Mouse (Mus musculus): ENCODE measurements around the gene Pcbd2. TPM values are rescaled to one million over a fixed set of nuclear protein-coding genes. Genes with fewer than 3 reads are reported as not detected.

Gene Pcbd2
- total and polyA plus RNA-seq, 2 experiments = 32.7 to 36.0 TPM

- Histone ChIP-seq H3K36me3 (ENCODE audit: control insufficient read depth, insufficient read depth, low read length) (no peaks in the 10 kb centered on the region), H3K4me1 (ENCODE audit: control insufficient read depth, insufficient read depth, low read length) (peaks cover 9% of the 10 kb centered on the region), H3K4me3 (ENCODE audit: insufficient read depth, low read depth, low read length) (peak within 1 kb of the TSS; percentile 80), H3K9ac (ENCODE audit: low read depth, low read length) (peak within 1 kb of the TSS; percentile 93), H3K27me3 (ENCODE audit: control insufficient read depth, insufficient read depth, low read length) (no peaks in the 10 kb centered on the region), H3K27ac (replicated peaks; ENCODE audit: insufficient read depth, low read depth, low read length) (peak within 1 kb of the TSS; percentile 89), H3K79me2 (ENCODE audit: control insufficient read depth, insufficient read depth, low read length) (peaks cover 22% of the 10 kb centered on the region; the same call in 1 of the 2 replicates)
- peak; percentile 51 for DNase-seq (ENCODE audit: extremely low read depth, low read depth, low spot score)
- TF ChIP-seq CTCF (IDR thresholded peaks at IDR 0.05; ENCODE audit: low read depth, low read length) = no peak
- TF ChIP-seq POLR2A (IDR thresholded peaks at IDR 0.05; ENCODE audit: extremely low read depth, insufficient read depth, low read length) = peak; percentile 77
- WGBS = under 1% methylated on average over 62 of the region's 63 CpGs
These were observed 12.5 kb upstream of the Pcbd2 start, which contains the start of gene Txndc15 for GRCm38 (mm10) chr13:55714501-55715166. Txndc15 (plus strand) TSS chr13:55714650.

- Histone ChIP-seq H3K27ac (replicated peaks; ENCODE audit: insufficient read depth, low read depth, low read length) (peak overlapping the region; percentile 89), H3K36me3 (ENCODE audit: control insufficient read depth, insufficient read depth, low read length) (no peaks in the 10 kb centered on the region), H3K79me2 (ENCODE audit: control insufficient read depth, insufficient read depth, low read length) (peaks cover 22% of the 10 kb centered on the region; the same call in 1 of the 2 replicates), H3K4me3 (ENCODE audit: insufficient read depth, low read depth, low read length) (peak overlapping the region; percentile 80), H3K9ac (ENCODE audit: low read depth, low read length) (peak overlapping the region; percentile 93), H3K4me1 (ENCODE audit: control insufficient read depth, insufficient read depth, low read length) (peaks cover 11% of the 10 kb centered on the region), H3K27me3 (ENCODE audit: control insufficient read depth, insufficient read depth, low read length) (no peaks in the 10 kb centered on the region)
- DNase-seq (ENCODE audit: extremely low read depth, low read depth, low spot score) = no peak
- under 1% methylated on average over 5 of the region's 5 CpGs for WGBS
- TF ChIP-seq POLR2A (IDR thresholded peaks at IDR 0.05; ENCODE audit: extremely low read depth, insufficient read depth, low read length) (no peak), CTCF (IDR thresholded peaks at IDR 0.05; ENCODE audit: low read depth, low read length) (no peak)
These were observed 12.0 kb upstream of the Pcbd2 start for GRCm38 (mm10) chr13:55715167-55715512.

GRCm38 (mm10) chr13:55715908-55716510, 11.2 kb upstream of the Pcbd2 start:
- Histone ChIP-seq H3K9ac (ENCODE audit: low read depth, low read length) (no peak overlapping the region), H3K79me2 (ENCODE audit: control insufficient read depth, insufficient read depth, low read length) (peaks cover 26% of the 10 kb centered on the region; the same call in 1 of the 2 replicates), H3K27me3 (ENCODE audit: control insufficient read depth, insufficient read depth, low read length) (no peaks in the 10 kb centered on the region), H3K27ac (replicated peaks; ENCODE audit: insufficient read depth, low read depth, low read length) (peak overlapping the region; percentile 7; the same call in 1 of the 2 replicates), H3K36me3 (ENCODE audit: control insufficient read depth, insufficient read depth, low read length) (0 out of 2 replicates have a peak, but pooled peaks cover 1% of the 10 kb centered on the region), H3K4me3 (ENCODE audit: insufficient read depth, low read depth, low read length) (no peak overlapping the region), H3K4me1 (ENCODE audit: control insufficient read depth, insufficient read depth, low read length) (peaks cover 13% of the 10 kb centered on the region)
- 56% methylated on average over 7 of the region's 7 CpGs for WGBS
- TF ChIP-seq CTCF (IDR thresholded peaks at IDR 0.05; ENCODE audit: low read depth, low read length) (no peak), POLR2A (IDR thresholded peaks at IDR 0.05; ENCODE audit: extremely low read depth, insufficient read depth, low read length) (no peak)
- DNase-seq (ENCODE audit: extremely low read depth, low read depth, low spot score) = peak; percentile 67

GRCm38 (mm10) chr13:55721516-55721915, 5.7 kb upstream of the Pcbd2 start:
- Histone ChIP-seq H3K9ac (ENCODE audit: low read depth, low read length) (no peak overlapping the region), H3K27ac (replicated peaks; ENCODE audit: insufficient read depth, low read depth, low read length) (no peak overlapping the region), H3K79me2 (ENCODE audit: control insufficient read depth, insufficient read depth, low read length) (peaks cover 15% of the 10 kb centered on the region; the same call in 1 of the 2 replicates), H3K4me3 (ENCODE audit: insufficient read depth, low read depth, low read length) (no peak overlapping the region), H3K36me3 (ENCODE audit: control insufficient read depth, insufficient read depth, low read length) (peaks cover 20% of the 10 kb centered on the region), H3K27me3 (ENCODE audit: control insufficient read depth, insufficient read depth, low read length) (no peaks in the 10 kb centered on the region), H3K4me1 (ENCODE audit: control insufficient read depth, insufficient read depth, low read length) (peaks cover 7% of the 10 kb centered on the region)
- WGBS = 83% methylated on average over 8 of the region's 8 CpGs
- DNase-seq (ENCODE audit: extremely low read depth, low read depth, low spot score) = no peak
- no peak for TF ChIP-seq POLR2A (IDR thresholded peaks at IDR 0.05; ENCODE audit: extremely low read depth, insufficient read depth, low read length)
- TF ChIP-seq CTCF (IDR thresholded peaks at IDR 0.05; ENCODE audit: low read depth, low read length) = no peak

GRCm38 (mm10) chr13:55721995-55722394, 5.2 kb upstream of the Pcbd2 start:
- no peak for DNase-seq (ENCODE audit: extremely low read depth, low read depth, low spot score)
- WGBS = 97% methylated on average over 2 of the region's 2 CpGs
- peaks cover 7% of the 10 kb centered on the region for H3K4me1 ChIP-seq (ENCODE audit: control insufficient read depth, insufficient read depth, low read length)
- no peak for TF ChIP-seq POLR2A (IDR thresholded peaks at IDR 0.05; ENCODE audit: extremely low read depth, insufficient read depth, low read length)
- TF ChIP-seq CTCF (IDR thresholded peaks at IDR 0.05; ENCODE audit: low read depth, low read length) = no peak
- no peaks in the 10 kb centered on the region for H3K27me3 ChIP-seq (ENCODE audit: control insufficient read depth, insufficient read depth, low read length)
- no peak overlapping the region for H3K9ac ChIP-seq (ENCODE audit: low read depth, low read length)
- H3K27ac ChIP-seq (replicated peaks; ENCODE audit: insufficient read depth, low read depth, low read length) = no peak overlapping the region
- no peak overlapping the region for H3K4me3 ChIP-seq (ENCODE audit: insufficient read depth, low read depth, low read length)
- peaks cover 11% of the 10 kb centered on the region; the same call in 1 of the 2 replicates for H3K79me2 ChIP-seq (ENCODE audit: control insufficient read depth, insufficient read depth, low read length)
- H3K36me3 ChIP-seq (ENCODE audit: control insufficient read depth, insufficient read depth, low read length) = peaks cover 20% of the 10 kb centered on the region

All from liver, adult 2 months (tissue).